ENCODE assay signal across 19 mouse cellular contexts in the genomic region with DNA sequence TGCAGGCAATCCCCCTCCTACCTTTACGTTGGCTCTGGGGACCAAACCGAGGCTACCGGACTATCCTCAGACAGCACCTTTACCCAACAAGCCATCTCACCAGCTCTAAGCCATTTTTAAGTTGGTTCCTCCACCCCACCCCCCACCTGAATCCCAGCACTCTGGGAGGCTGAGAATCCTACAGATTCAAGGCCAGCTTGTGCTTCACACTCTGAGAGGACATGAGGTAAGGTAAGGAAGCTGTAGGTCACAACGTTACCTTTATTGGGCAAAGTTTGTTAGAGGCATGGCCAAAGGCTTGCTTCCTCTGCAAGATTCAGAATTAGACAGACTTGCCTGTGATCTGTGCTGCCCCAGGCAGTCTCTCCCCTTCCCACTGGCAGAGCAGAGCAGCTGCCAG. TPM values are rescaled to one million over a fixed set of nuclear protein-coding genes. Genes with fewer than 3 reads are reported as not detected.
DNase-seq lines count a peak whose midpoint lies in the region; ATAC-seq lines count a peak whose summit lies in the region.
"Had no signal": no experiment of that assay in that cellular context is flagged by ENCODE, and none has a peak within 500 bp of the region (broad histone marks: within the 10 kb centered on the region; RNA-seq: fewer than 3 reads in every experiment).

No protein-coding gene starts in this region.

- no peaks in the 10 kb centered on the region for H3K27me3 ChIP-seq in midbrain, embryonic 11.5 days (ENCODE audit: control insufficient read depth, insufficient read depth, low read length)
- H3K27me3 ChIP-seq in midbrain, embryonic 14.5 days (ENCODE audit: control insufficient read depth, insufficient read depth, low read length) = no peaks in the 10 kb centered on the region
- H3K27me3 ChIP-seq: CH12.LX had no signal

- H3K4me2 ChIP-seq in midbrain, embryonic 11.5 days = no peak overlapping the region
- no peak overlapping the region for H3K4me2 ChIP-seq in midbrain, embryonic 14.5 days (ENCODE audit: low read length)

- no peaks in the 10 kb centered on the region for H3K36me3 ChIP-seq in midbrain, embryonic 11.5 days (ENCODE audit: control insufficient read depth, insufficient read depth, low read length)
- H3K36me3 ChIP-seq in midbrain, embryonic 14.5 days (ENCODE audit: control insufficient read depth, insufficient read depth, low read length) = no peaks in the 10 kb centered on the region
- H3K36me3 ChIP-seq: G1E had no signal

- peak; percentile 73 for DNase-seq in heart, adult 11 months
- DNase-seq in heart, adult 18-20 months = no peak
- peak; percentile 79 for DNase-seq in midbrain, embryonic 11.5 days (ENCODE audit: low spot score, missing footprints)
- no peak for DNase-seq in midbrain, embryonic 14.5 days
- DNase-seq: adrenal gland, adult 2 months; adrenal gland, adult 8-10 months; adrenal gland, postnatal 10 days; adrenal gland, postnatal 14 days; adrenal gland, postnatal 25 days; adrenal gland, postnatal 36 days; B cell, adult 2 months; cerebellum, adult 11 months; cerebellum, adult 11-12 months; cerebellum, adult 18-20 months had no signal

- ATAC-seq in midbrain, embryonic 11.5 days (ENCODE audit: low FRiP score) = no peak
- no peak for ATAC-seq in midbrain, embryonic 14.5 days (ENCODE audit: low FRiP score, low TSS enrichment)
- ATAC-seq: activated CD4-positive, CD25-positive, alpha-beta regulatory T cell, adult 4 months; CD4-positive, CD25-positive, alpha-beta regulatory T cell, adult 4 months; Patski had no signal

- H3K4me3 ChIP-seq in midbrain, embryonic 11.5 days (ENCODE audit: low read depth, low read length) = no peak overlapping the region
- H3K4me3 ChIP-seq in midbrain, embryonic 14.5 days (replicated peaks; ENCODE audit: low read depth, low read length) = no peak overlapping the region

- no peaks in the 10 kb centered on the region for H3K9me3 ChIP-seq in midbrain, embryonic 11.5 days (ENCODE audit: control insufficient read depth, low read length)
- no peaks in the 10 kb centered on the region for H3K9me3 ChIP-seq in midbrain, embryonic 14.5 days (ENCODE audit: control insufficient read depth, low read length)
- H3K9me3 ChIP-seq: G1E had no signal

- WGBS in midbrain, embryonic 11.5 days = 61% methylated on average over 4 of the region's 4 CpGs
- WGBS in midbrain, embryonic 14.5 days = 53% methylated on average over 4 of the region's 4 CpGs

- no peaks in the 10 kb centered on the region for H3K4me1 ChIP-seq in midbrain, embryonic 11.5 days (ENCODE audit: control insufficient read depth, insufficient read depth, low read length)
- H3K4me1 ChIP-seq in midbrain, embryonic 14.5 days (ENCODE audit: control insufficient read depth, insufficient read depth, low read length) = no peaks in the 10 kb centered on the region

- no peak overlapping the region for H3K27ac ChIP-seq in midbrain, embryonic 11.5 days (ENCODE audit: low read depth, low read length)
- no peak overlapping the region for H3K27ac ChIP-seq in midbrain, embryonic 14.5 days (replicated peaks; ENCODE audit: low read depth, low read length)

- H3K9ac ChIP-seq in midbrain, embryonic 11.5 days (ENCODE audit: low read length) = no peak overlapping the region
- no peak overlapping the region for H3K9ac ChIP-seq in midbrain, embryonic 14.5 days (replicated peaks; ENCODE audit: low read length)

RNA-seq across cellular contexts. Expression of gene Sepsecs, which starts 10.7 kb away (rescaled TPM):
- 1 to 10 TPM; 5.2 to 6.7 TPM for total RNA-seq in heart, adult 18-20 months (2021)
- polyA plus RNA-seq in midbrain, embryonic 11.5 days (2014; fragmentation: Nextera tagmentation; extraction: Ambion mirVana) = 8.0 and 8.7 TPM in 2 replicates
- 7.2 and 10.7 TPM in 2 replicates for polyA plus RNA-seq in midbrain, embryonic 14.5 days (2014; fragmentation: Nextera tagmentation; extraction: Ambion mirVana)

Comparison
In these comparisons a context has a peak if more than half of its experiments do, and no peak if none do; other contexts are left out.
1. DNase-seq: peak in heart, adult 11 months (single experiment) and midbrain, embryonic 11.5 days (single experiment); none in heart, adult 18-20 months (0 of 2) and midbrain, embryonic 14.5 days (single experiment).